11 mouse cellular contexts compared by ENCODE assay signal in the genomic region with DNA sequence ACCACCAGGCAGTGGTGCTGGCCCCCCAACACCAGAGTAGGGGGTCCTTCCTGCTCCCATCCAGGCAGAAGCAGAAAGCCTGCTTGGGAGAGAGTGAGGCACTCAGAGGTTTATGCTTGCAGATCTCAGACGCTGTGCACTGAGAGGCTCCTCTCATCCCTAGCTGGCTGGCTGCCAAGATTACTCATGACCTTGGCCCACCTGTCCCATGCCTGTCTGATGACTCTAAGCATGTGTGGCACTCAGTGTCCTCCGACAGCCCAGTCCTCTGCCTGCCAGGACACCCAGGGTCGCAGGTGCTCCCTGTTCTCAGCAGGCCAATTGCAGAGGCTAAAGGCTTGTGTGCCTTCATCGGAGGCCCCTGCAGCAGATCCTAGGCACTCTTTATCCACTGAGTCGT. TPM values are rescaled to one million over a fixed set of nuclear protein-coding genes. Genes with fewer than 3 reads are reported as not detected.
DNase-seq lines count a peak whose midpoint lies in the region; ATAC-seq and TF ChIP-seq lines count a peak whose summit lies in the region.
"Had no signal": no experiment of that assay in that cellular context is flagged by ENCODE, and none has a peak within 500 bp of the region (broad histone marks: within the 10 kb centered on the region; RNA-seq: fewer than 3 reads in every experiment).

No protein-coding gene starts in this region.

- no peaks in the 10 kb centered on the region for H3K27me3 ChIP-seq in hindbrain, postnatal 0 days (ENCODE audit: insufficient read depth, low read length)
- H3K27me3 ChIP-seq in hindbrain, embryonic 10.5 days (ENCODE audit: insufficient read depth, poor library complexity, severe bottlenecking): peaks cover 26% of the 10 kb centered on the region
- H3K27me3 ChIP-seq in intestine, embryonic 16.5 days (replicated peaks; ENCODE audit: control insufficient read depth, insufficient read depth, low read length): no peaks in the 10 kb centered on the region
- no peaks in the 10 kb centered on the region for H3K27me3 ChIP-seq in hindbrain, embryonic 16.5 days (replicated peaks; ENCODE audit: control insufficient read depth, insufficient read depth, low read length)

- peak overlapping the region; percentile 15; the same call in 1 of the 2 replicates for H3K27ac ChIP-seq in hindbrain, postnatal 0 days
- H3K27ac ChIP-seq in hindbrain, embryonic 10.5 days: no peak overlapping the region
- peak overlapping the region; percentile 43 for H3K27ac ChIP-seq in intestine, embryonic 16.5 days (ENCODE audit: low read length)
- no peak overlapping the region for H3K27ac ChIP-seq in hindbrain, embryonic 16.5 days (ENCODE audit: low read depth, low read length)
- H3K27ac ChIP-seq: hindbrain, embryonic 12.5 days had no signal

- no peak overlapping the region for H3K4me3 ChIP-seq in hindbrain, postnatal 0 days (ENCODE audit: low read length)
- no peak overlapping the region for H3K4me3 ChIP-seq in hindbrain, embryonic 10.5 days
- no peak overlapping the region for H3K4me3 ChIP-seq in intestine, embryonic 16.5 days (ENCODE audit: low read length)
- no peak overlapping the region for H3K4me3 ChIP-seq in hindbrain, embryonic 16.5 days (ENCODE audit: low read length)
- H3K4me3 ChIP-seq: hindbrain, embryonic 12.5 days had no signal

- H3K36me3 ChIP-seq in hindbrain, postnatal 0 days (ENCODE audit: insufficient read depth, low read length): no peaks in the 10 kb centered on the region
- no peaks in the 10 kb centered on the region for H3K36me3 ChIP-seq in hindbrain, embryonic 10.5 days
- H3K36me3 ChIP-seq in intestine, embryonic 16.5 days (ENCODE audit: control insufficient read depth, insufficient read depth, low read length): no peaks in the 10 kb centered on the region
- H3K36me3 ChIP-seq in hindbrain, embryonic 16.5 days (ENCODE audit: control insufficient read depth, insufficient read depth, low read length): no peaks in the 10 kb centered on the region
- H3K36me3 ChIP-seq: hindbrain, embryonic 12.5 days had no signal

- no peak for ATAC-seq in hindbrain, postnatal 0 days
- peak; percentile 91 for ATAC-seq in intestine, embryonic 16.5 days
- no peak for ATAC-seq in hindbrain, embryonic 16.5 days

- 48% methylated on average over 5 of the region's 5 CpGs for WGBS in hindbrain, postnatal 0 days
- 76% methylated on average over 5 of the region's 5 CpGs for WGBS in hindbrain, embryonic 10.5 days
- WGBS in intestine, embryonic 16.5 days: 35% methylated on average over 5 of the region's 5 CpGs
- 60% methylated on average over 5 of the region's 5 CpGs for WGBS in hindbrain, embryonic 16.5 days

- no peak overlapping the region for H3K9ac ChIP-seq in hindbrain, postnatal 0 days (replicated peaks; ENCODE audit: low read length)
- 0 out of 2 replicates have a peak overlapping the region, but pooled peaks have one; percentile 25 for H3K9ac ChIP-seq in intestine, embryonic 16.5 days (ENCODE audit: low read depth, low read length)
- no peak overlapping the region for H3K9ac ChIP-seq in hindbrain, embryonic 16.5 days (ENCODE audit: low read depth, low read length)
- H3K9ac ChIP-seq: hindbrain, embryonic 12.5 days had no signal

- no peaks in the 10 kb centered on the region for H3K9me3 ChIP-seq in hindbrain, postnatal 0 days (ENCODE audit: low read length)
- H3K9me3 ChIP-seq in hindbrain, embryonic 10.5 days: no peaks in the 10 kb centered on the region
- no peaks in the 10 kb centered on the region for H3K9me3 ChIP-seq in intestine, embryonic 16.5 days (ENCODE audit: control insufficient read depth, low read length)
- no peaks in the 10 kb centered on the region for H3K9me3 ChIP-seq in hindbrain, embryonic 16.5 days (ENCODE audit: control insufficient read depth, low read length)
- H3K9me3 ChIP-seq: hindbrain, embryonic 12.5 days had no signal

- DNase-seq in hindbrain, postnatal 0 days (ENCODE audit: low spot score): peak; percentile 61
- no peak for DNase-seq in hindbrain, embryonic 10.5 days (ENCODE audit: low spot score)
- DNase-seq in MN1 (ENCODE audit: low spot score): peak; percentile 62
- DNase-seq in cerebellum, adult 9-10 months: peak; percentile 83
- no peak for DNase-seq in right cerebral cortex, postnatal 25 days
- DNase-seq in spleen, postnatal 36 days (ENCODE audit: low spot score in 2 of 2): no peak

- TF ChIP-seq CTCF in hindbrain, postnatal 0 days (IDR thresholded peaks at IDR 0.05; ENCODE audit: low read depth): no peak

- peaks cover 5% of the 10 kb centered on the region; the same call in 1 of the 2 replicates for H3K4me1 ChIP-seq in hindbrain, postnatal 0 days (ENCODE audit: insufficient read depth, low read length)
- H3K4me1 ChIP-seq in hindbrain, embryonic 10.5 days (replicated peaks): peaks cover 15% of the 10 kb centered on the region
- H3K4me1 ChIP-seq in intestine, embryonic 16.5 days (ENCODE audit: control insufficient read depth, insufficient read depth, low read length): peaks cover 11% of the 10 kb centered on the region; the same call in 1 of the 2 replicates
- no peaks in the 10 kb centered on the region for H3K4me1 ChIP-seq in hindbrain, embryonic 16.5 days (ENCODE audit: control insufficient read depth, insufficient read depth, low read depth, low read length)

- H3K4me2 ChIP-seq in hindbrain, postnatal 0 days (ENCODE audit: low read depth, low read length): no peak overlapping the region
- no peak overlapping the region for H3K4me2 ChIP-seq in intestine, embryonic 16.5 days (ENCODE audit: low read depth, low read length)
- no peak overlapping the region for H3K4me2 ChIP-seq in hindbrain, embryonic 16.5 days (ENCODE audit: low read length)
- H3K4me2 ChIP-seq: hindbrain, embryonic 12.5 days had no signal

RNA-seq across cellular contexts. Expression of a gene that starts 4.4 kb away (rescaled TPM):
- 0.61 and 3.7 TPM in 2 replicates for total RNA-seq in hindbrain, postnatal 0 days (2014; rRNA removed)
- polyA plus RNA-seq in hindbrain, postnatal 0 days (2015; fragmentation: Nextera tagmentation; extraction: Ambion mirVana): 0.46 and 0.74 TPM in 2 replicates
- 0.22 TPM in 1 of 2 replicates, not detected in the other for polyA plus RNA-seq in hindbrain, embryonic 10.5 days (2016; fragmentation: Nextera tagmentation; extraction: Ambion mirVana)
- 4.3 and 7.3 TPM in 2 replicates for polyA plus RNA-seq in intestine, embryonic 16.5 days (2015; fragmentation: Nextera tagmentation; extraction: Ambion mirVana)
- polyA plus RNA-seq in hindbrain, embryonic 16.5 days (2015; fragmentation: Nextera tagmentation; extraction: Ambion mirVana): 0.34 TPM in 1 of 2 replicates, not detected in the other
- total RNA-seq: common myeloid progenitor, adult 5-6 weeks had no signal
- polyA plus RNA-seq: hindbrain, embryonic 12.5 days; stomach, embryonic 14.5 days had no signal

RNA-seq across cellular contexts. Expression of a gene that starts 17.8 kb away (rescaled TPM):
- 363 and 456 TPM in 2 replicates for total RNA-seq in hindbrain, postnatal 0 days (2014; rRNA removed)
- 1,192 and 1,230 TPM in 2 replicates for polyA plus RNA-seq in hindbrain, postnatal 0 days (2015; fragmentation: Nextera tagmentation; extraction: Ambion mirVana)
- 633 and 670 TPM in 2 replicates for polyA plus RNA-seq in hindbrain, embryonic 10.5 days (2016; fragmentation: Nextera tagmentation; extraction: Ambion mirVana)
- 300 and 376 TPM in 2 replicates for polyA plus RNA-seq in intestine, embryonic 16.5 days (2015; fragmentation: Nextera tagmentation; extraction: Ambion mirVana)
- polyA plus RNA-seq in hindbrain, embryonic 16.5 days (2015; fragmentation: Nextera tagmentation; extraction: Ambion mirVana): 1,017 and 1,097 TPM in 2 replicates

Comparison
In these comparisons a context has a peak if more than half of its experiments do, and no peak if none do; other contexts are left out.
1. DNase-seq: peak in hindbrain, postnatal 0 days (single experiment), MN1 (single experiment) and cerebellum, adult 9-10 months (single experiment); none in hindbrain, embryonic 10.5 days (single experiment), right cerebral cortex, postnatal 25 days (single experiment) and spleen, postnatal 36 days (0 of 2).
2. H3K27ac ChIP-seq: peak in hindbrain, postnatal 0 days (single experiment) and intestine, embryonic 16.5 days (single experiment); none in hindbrain, embryonic 10.5 days (single experiment) and hindbrain, embryonic 16.5 days (single experiment).